Mouse (Mus musculus) right cerebral cortex, postnatal 25 days (tissue): Measurements from ENCODE around the gene App.

Source experiments
- DNase-seq: peaks from one replicate; pipeline ENCODE4 v3.0.0; 2022

App gene

DNA sequence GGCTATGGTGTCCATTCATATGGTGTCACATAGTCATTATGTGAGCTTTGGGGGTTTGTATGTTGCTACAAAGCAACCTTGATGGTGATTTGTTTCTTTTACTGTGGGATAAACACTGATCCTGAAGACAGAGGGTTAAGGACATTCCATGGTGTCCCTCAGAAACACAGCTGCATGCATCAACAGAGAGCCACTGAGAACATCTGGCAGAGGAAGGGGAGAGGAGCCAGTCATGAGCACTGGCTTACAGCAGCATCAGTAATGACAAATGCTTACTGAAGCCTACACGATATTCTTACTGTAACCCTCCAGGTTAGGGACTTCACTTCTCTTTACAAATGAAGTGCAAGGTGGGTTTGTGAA, 24.1 kb downstream of the App start:
- DNase-seq = no peak

DNA sequence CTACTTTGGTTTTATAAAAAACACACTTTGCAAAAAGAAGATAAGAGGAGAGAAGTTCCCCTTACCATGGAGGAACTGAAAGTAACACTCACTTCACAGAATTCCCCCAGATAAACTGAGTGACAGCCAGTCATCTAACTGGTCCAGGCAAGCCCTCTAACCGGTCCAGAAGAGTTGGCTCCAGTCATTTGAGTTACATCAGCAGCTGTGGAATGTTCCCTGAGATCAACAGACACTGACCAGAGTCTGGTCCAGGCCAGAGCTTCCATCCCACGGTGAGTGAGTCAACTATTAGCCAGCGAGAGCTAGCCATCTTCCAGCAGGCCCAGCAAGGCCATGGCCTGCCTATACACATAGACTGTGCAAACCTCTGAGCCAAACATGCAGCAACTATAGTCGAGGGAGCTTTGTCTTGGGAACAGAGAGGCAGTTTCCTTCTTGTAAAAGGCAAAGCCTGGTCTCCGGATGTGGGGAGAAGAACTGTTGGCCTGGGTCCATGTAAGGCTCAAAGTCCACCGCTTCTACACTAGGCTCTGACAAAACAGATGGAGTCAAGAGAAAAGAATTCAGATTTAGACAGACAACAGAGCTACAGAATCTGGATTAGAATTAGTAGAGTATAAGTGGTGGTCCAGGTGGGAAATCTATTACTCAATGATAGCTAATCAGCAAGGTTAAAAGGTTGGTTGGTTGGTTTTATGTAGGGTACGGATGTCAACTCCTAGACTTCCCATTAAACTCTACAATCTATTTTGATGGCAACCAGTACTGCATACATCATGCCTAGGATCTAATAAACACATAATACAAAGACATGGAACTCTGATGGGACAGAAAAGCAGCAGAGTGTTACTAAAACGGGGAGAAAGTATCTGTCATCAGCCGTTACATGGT, 24.7 kb downstream of the App start:
- no peak for DNase-seq

DNA sequence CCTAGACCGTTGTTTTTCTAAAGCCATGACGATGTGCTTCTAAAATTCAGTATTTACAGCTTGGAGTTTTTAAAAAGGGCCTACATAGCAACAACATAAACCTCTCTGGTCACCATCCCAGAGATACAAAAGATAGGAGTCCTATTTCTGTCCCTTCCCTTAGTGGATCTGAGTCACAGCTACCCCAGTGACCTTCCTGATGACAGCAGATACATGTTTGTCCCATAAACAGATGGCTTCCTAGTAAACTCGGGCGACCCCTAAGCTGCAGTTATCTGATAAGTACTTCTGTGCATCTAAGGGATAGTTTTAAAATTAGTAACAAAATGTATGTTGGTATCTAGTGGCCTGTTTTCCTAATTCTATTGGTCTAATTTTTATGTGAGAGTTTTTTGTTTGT, 26.1 kb downstream of the App start:
- DNase-seq = no peak

GRCm38 (mm10) chr16:85145771-85146178, 27.8 kb downstream of the App start:
- no peak for DNase-seq

- DNase-seq = no peak
Measured at GRCm38 (mm10) chr16:85145369-85145768, 28.2 kb downstream of the App start.

DNA sequence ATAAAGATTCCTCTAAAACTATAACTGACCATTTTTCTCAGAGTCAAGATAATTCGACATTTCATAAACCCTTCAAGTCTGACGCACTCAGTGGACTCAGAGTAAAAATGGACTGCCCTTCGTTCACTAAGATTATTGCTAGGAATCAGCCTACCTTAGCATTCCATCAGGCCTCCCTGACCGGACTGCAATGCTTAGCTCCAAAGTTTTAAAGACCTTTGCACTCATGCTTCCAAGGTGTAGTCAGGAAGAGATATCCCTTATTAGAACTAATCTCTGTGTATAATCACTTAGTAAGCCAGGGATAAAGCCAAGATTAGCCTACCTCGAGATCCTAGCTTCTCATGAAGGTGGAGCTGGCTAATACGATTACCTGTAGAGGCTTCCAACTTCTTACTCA, 29.2 kb downstream of the App start:
- DNase-seq = no peak

GRCm38 (mm10) chr16:85143863-85144262, 29.7 kb downstream of the App start:
- DNase-seq = no peak

- DNase-seq = no peak
Measured at GRCm38 (mm10) chr16:85143188-85143587, 30.4 kb downstream of the App start.

DNA sequence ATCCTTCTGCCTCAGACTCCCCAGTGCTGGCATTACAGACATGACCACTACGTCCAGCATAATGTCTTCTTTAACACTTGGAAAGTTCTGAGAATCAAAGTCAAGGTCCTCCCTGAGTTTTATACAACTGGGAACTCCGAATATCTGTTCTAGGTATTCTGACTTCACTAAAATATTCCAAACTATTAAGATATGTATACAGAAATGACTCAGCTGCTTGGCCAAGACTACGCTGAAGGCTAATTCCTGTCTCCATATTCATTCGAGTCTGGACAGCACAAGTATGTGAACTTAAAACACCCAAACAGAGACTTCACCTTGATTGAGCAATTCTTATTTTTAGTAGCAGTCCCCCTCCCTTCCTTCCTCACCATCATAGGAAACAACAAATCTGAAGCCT, 32.2 kb downstream of the App start:
- no peak for DNase-seq

DNA sequence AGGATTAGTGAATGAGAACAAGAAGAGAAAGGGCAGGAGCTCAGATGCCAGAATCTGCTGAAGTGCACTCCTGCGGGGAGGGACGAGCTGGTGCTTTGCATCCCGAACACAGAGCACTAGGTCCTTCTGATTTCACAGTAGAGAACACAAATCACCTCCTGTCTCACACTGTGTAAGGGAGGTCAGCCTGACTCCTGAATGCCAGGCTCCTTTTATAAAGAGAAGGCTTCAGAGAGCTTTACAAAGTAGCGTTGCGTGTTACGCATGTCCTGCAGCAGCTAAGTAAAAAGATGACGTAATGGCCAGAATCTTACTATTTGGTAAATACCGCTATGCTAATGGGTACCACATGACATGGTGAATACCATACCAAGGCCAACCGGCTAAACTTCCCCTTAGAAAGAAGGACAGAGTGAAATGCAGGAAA, 34.4 kb downstream of the App start:
- no peak for DNase-seq

DNA sequence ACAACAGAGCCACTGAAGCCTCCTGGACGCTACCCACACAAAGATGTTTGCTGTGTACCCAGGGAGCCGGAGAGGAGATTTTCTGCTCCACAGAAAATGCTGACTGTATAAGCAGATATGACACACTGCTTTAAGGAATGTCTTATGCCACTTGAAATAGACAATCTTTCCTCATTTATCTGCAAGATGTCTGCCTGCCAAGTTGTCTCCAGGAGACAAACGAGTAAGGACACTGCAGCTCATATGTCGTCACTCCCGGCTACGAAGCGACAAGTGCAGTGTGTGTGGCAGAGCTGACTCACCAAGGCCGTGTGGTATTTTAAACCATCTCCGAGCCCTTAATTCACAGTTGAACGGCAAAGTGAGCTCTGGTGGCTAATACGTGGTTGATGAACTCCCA, 36.2 kb downstream of the App start:
- peak; percentile 57 for DNase-seq

- no peak for DNase-seq
Measured at GRCm38 (mm10) chr16:85136046-85136445, 37.5 kb downstream of the App start.

DNA sequence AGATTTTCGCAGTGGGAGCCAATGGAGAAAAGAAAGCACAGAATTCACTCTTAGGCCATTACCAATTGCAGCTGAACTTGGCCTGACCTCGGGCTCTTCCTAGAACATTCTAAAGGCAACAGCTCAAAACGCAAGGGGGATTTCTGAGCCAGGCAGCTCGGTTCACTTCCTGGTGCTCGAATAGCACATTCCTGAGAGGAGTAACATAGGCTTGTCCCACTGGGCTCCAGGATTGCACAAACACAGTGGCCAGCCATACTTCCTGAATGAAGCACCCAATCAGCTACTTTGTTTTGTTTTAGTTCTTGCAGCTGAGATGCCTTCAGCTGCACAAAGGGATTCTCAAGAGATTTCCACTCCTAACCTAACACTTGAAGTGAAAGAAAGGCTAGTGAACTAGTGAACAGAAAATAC, 40.1 kb downstream of the App start:
- no peak for DNase-seq

DNA sequence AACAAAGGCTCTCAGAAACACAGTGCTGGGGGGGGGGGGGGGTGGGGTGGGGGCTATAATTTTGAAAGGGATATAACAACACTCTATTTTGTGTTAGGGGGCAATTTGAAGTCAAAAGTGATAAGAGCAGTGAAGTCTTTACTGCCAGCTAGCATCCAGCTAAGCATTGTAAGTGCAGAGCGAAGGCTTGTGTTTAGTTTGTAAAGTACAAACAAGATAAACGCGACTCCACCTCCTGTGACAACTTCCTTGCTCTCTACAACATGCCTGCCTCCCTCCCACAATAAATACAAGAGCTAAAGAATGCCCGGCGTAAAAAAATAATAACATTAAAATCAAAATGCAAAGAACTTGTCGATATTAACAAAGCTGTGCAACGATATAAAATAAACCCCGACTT, 40.5 kb downstream of the App start:
- no peak for DNase-seq

DNA sequence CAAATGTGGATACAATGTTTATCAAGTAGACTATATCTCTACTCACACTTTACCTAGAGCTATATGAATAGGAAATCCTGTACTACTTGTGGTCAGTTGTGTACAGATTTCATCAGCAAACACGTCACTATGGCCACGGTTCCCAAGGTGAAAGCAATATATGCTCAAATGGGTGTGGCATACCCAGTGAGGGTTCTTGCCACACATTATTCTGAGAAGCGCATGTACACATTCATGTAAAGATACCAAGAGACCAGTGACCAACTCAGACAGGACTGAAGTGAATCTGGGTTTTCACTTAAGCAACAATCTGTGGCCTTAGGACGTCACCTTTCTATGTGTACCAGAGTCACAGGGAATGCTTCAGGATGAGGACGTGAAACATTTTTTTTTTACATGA, 41.4 kb downstream of the App start:
- no peak for DNase-seq

DNA sequence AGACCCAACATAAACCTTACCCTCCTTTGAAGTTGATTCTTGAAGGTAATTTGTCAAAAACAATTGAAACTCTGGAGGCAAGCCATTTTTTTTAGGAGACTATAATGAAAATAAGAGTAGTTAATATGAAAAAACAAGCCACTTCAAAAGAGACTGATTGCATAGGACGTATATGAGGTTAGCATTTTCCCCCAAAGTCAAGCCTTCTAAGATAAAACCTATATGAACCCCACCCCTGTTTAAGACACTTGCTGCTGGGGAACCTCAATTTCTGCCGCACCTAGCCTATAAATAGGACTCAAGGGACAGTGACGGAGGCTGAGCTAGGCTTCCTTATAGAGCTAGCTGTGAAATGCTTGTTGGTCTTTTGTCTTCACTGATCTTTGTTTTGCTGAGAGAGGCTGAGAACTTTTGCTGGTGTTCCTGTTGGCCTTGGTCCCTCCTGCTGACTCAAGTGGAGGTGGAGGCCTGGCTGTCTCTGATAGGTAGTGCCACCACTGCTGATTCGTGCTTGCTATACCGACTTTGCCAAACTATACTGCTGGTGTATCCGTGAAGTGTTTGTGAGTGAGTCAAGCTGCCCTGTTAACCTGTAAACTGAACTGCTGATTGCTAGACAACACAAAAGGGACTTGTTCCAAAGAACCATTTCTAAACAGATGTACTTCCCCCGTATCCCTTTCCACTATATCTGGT, 42.6 kb downstream of the App start:
- no peak for DNase-seq

DNA sequence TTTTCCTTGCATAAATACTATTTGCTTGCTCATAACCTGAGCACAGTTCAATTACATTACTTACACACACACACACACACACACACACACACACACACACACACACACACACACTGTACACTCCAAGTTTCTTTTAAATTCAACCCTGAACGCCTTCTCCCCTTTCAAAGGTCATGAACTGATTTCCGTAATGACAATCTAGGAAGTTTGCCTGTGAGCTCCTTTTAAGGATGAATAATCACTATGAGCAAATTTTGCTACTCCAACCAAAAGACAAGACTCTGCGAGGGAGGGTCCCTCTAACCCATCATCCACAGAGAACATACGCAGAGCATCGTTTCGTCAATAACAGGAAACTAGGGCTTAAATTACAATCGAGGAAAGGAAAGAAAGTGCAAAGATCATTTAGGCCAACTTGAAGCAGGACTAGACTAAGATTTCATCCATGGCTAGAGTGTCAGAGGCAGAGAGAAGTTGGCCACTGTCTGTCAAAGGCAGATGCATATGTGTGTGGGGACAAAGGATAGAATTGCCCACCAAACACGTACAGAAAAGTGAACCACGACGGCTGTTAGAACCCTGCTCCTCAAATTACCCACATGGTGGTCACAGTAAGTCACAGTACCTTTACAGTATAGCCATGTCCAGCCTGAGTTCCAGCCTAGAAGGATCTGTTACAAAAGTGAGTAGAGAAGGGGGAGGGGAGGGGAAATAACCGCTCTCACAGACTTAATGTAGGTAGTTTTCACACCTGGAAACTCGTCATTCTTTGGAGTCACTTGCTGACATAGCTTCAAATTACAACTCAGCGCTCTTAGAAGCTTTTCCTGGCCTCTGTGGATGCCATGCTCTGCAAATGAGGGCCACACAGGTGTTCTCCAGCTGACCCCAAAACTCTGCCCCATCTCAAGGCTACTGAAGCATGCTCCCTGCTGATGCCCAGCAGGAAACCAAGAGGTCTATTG, 44.6 kb downstream of the App start:
- DNase-seq = no peak

DNA sequence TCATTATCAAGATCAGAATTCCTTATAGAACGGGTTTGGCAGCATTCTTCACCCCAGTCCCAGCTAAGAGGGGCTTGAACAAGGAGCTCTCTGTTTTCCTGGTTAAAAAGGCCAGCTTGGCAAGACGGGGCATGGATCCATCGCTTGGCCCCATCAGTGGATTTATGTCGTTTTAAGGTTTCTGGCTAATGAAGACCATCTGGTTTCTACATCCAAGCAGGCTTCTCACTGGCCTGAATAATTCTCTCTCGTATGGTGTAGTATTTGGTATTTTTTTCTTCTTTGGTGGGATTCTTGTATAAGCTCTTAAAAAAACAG, 45.3 kb downstream of the App start:
- no peak for DNase-seq

DNA sequence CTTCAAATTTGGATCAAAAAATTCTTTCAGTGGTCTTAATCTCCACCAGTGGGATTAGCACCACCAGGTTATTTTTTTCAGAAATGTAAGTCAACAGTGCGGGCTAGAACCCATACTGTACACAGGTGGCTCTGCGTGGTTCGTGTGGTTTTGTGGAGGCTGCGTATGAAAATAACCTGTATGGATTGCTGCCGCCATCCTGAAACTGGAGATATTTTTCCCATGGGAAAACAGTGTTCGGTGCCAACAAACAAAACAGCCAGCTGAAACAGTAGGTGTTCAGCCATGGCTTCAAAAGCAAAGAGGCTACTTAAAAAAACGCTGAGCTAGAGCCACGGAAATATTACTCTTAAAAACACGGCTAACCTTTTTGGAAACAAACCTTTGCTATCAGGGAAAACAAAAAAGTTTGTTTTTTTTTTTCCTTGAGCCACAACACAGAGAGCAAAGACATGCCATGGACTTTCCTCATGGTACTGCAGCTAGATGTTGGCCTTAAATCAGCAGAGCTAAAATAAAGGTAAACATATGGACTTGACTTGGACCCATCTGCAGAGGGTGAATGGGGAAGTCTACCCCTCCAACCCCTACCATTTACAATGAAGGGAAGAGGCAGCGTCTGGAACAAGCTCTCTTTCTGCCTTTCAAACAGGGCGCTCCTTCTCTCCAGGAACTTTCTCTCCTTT, 45.8 kb downstream of the App start:
- DNase-seq = no peak

DNA sequence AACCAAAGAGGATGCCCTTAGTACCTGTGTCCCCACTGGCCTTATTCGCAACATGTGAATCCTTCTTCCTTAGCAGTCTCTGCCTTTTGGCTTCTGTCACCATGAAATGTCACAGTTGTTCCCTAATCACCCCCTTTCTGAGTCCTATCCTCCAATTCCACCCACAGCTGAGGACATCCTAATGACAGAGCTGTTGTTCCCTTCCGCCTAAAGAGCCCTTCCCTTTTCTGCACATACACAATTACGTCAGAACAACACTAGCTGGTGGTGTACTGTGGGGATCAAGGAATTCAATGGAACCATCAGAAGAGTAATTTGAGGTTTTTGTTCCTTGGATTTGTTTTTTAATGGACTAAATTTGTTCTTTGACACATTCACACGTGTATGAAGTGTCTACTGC, 48.9 kb downstream of the App start:
- no peak for DNase-seq

- DNase-seq = no peak
Measured at GRCm38 (mm10) chr16:85121983-85122382, 51.6 kb downstream of the App start.

GRCm38 (mm10) chr16:85118916-85119315, 54.6 kb downstream of the App start:
- no peak for DNase-seq

DNA sequence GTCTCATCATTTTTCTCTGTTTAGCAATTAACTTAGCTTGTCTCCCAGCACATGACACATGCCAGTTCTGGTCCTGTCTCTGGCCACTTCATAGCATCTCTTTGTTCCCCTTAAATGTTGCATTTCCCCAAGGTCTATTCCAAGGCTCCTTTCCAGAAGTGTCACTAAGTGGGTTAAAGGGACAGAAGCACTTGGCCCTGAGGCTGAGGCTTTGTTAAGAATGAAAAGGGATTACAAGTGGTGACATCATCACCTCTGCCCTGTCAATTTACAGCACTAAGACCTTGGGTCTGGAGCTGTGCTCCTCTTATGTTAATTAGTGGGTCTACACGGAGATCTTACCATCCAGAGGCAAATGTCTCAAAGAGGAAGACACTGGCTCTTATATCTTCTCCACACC, 56.0 kb downstream of the App start:
- no peak for DNase-seq
